Mouse (Mus musculus) cerebellum, adult 11-12 months (tissue): ENCODE measurements at regions not wholly inside any gene's neighbourhood (a gene's known extent, or its start where the extent isn't known, plus 50 kb on each side); places are given as distances from the start of the nearest gene placed in this dataset.
A peak's percentile ranks its signal among the peaks of the same experiment; 100 is the strongest.

Experiments used
- DNase-seq: peaks from one replicate; pipeline ENCODE4 v3.0.0; 2022

- no peak for DNase-seq
Measured at GRCm38 (mm10) chr6:81323690-81324089, 599.8 kb upstream of the Gcfc2 start.

GRCm38 (mm10) chr6:81363969-81364529, 559.4 kb upstream of the Gcfc2 start:
- DNase-seq = no peak

DNA sequence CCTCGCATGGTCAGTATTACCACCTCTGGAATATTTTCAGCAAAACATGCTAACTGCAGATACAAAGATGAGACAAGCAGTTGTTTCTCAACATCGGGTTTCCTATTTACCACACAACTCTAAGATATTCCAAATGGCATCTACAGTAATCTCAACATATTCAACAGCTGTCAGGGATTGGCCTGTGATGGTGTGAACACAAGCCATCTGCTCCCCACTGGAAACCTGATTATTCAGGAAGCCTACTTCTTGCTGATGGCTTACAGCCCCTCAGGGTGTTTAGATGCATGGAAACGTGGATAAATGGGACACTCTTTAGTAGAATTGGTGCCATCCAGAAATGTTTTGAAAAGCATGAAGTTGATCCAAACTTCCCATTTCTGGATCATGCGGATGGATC, 535.0 kb upstream of the Gcfc2 start:
- DNase-seq = no peak

DNA sequence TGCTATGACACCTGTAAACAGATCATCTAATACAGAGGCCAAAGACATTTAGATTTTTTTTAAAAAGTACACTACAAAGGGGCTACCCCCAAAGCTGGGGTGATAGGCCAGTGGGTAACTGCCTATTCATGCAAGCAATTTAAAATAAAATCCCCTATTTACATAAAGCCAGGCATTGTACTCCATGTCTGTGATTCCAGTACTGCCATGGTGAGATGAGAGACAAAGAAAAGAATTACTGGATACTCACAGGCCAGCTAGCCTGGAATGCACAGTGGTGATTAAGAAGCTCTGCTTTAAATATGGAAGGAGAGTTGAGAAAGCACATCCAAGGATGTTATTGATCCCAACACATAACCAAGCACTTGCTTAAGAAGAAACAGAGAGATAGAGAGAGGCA, 520.3 kb upstream of the Gcfc2 start:
- no peak for DNase-seq

GRCm38 (mm10) chr6:81413611-81414010, 509.9 kb upstream of the Gcfc2 start:
- no peak for DNase-seq

DNA sequence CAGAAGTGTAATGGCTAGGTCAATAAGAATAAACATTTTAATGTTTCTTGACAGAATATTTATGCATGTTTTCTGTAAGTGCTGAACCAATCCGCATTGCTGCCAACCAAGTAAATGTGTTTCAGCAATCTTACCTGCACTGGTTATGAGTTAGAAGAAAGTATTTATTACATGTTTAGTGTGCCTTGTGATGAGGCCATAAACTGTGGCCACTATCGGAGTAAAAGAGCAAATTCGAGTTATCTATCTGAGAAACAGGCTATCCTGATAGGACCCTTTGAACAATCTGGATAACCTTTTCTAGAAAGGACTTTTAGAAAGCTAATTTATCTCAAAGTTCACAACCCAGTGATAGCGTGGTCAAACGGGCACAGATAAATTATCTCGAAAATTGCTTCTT, 488.7 kb upstream of the Gcfc2 start:
- DNase-seq = no peak

- DNase-seq = no peak
Measured at GRCm38 (mm10) chr6:81438951-81439722, 484.3 kb upstream of the Gcfc2 start.

DNA sequence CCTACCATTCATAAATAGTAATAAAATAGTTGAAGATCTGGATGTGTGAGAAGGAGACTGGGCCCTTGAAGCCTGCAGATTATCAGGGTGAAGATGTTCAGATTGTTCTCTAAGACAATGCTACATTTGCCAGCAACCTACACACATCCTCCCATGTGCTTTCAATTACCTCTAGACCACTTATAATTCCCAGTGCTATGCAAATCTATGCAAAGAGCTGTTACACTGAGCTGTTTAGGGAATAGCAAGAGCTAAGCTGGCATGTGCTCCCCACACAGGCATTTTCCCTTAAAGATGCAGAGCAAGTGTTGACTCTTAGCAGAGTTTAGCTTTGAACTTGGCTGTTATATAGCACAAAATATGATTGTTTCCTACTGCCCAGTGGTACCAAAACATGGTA, 482.1 kb upstream of the Gcfc2 start:
- no peak for DNase-seq

GRCm38 (mm10) chr6:81446019-81446800, 477.3 kb upstream of the Gcfc2 start:
- DNase-seq = no peak

DNA sequence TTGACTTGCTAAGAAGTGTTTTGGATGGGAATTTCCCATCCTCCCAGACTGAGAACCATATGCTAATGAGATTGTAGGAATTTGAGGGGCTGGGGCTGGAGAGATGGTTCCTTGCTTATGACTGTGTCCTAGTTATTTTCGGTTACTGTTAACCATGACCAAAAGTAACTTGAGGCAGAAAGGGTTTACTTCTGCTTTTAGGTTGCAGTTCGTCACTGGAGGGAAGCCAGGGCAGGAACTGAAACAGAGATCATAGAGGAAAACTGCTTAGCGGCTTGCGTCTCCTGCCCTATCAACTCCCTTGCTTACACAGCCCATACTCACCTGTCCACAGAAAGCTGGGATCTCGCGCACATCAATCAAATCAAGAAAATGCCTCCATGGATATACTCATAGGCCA, 475.8 kb upstream of the Gcfc2 start:
- no peak for DNase-seq

DNA sequence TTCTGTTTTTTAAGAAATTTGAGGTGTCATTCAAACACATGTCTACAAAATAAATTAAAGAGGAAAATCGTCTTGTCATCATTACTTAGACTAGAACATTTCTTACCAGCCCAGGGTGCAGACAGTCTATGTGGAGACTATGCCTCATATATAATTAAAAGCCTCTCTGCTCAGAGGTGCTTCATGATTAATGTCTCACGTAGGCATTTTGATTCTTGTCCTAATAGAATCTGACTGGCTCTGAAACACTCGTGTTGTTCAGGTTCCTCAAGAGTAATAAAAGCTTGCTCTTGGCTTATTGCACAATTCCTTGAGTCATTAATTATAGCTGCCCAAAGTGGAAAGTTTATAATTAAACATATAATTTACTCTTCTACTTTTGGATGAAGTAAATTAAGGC, 475.1 kb upstream of the Gcfc2 start:
- no peak for DNase-seq

DNA sequence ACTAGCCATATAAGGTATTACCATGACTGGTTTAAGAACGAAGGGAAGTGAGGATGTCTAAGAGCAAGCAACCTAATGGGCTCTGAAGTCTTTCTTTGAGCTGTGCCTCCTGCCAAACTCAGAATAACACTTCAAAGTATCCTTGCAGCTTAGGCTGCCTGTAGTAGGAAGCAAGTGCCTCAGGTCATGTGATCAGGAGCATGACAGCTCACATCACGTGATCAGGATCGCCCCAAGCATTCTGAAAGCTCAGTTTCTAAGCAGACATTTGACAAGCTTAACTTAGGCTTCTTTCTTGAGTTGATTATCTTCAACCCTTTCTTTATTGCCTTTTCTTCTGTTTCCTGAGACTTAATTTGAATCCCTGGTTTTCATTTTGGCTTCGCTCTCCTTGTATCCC, 462.4 kb upstream of the Gcfc2 start:
- no peak for DNase-seq

- DNase-seq = no peak
Measured at GRCm38 (mm10) chr6:81464442-81464841, 459.0 kb upstream of the Gcfc2 start.

DNA sequence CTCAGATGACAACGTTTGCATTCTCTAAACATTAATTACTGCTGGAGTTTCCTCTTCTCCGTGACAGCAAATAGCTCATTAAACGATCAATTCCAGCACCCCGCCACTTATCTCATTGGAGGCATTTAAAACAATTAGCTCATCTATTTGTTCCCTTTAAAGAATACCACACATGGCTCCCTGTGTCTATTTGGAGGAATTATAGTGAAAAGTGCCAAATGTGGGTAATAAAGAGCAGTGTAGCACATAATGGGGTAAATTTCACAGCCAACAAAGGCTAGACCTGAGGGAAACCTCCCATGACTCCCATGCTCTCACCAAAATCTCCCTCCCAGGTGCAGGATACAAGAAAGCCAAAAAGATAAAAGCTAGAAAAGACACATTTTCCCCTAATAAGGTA, 456.9 kb upstream of the Gcfc2 start:
- DNase-seq = no peak

- DNase-seq = peak; percentile 85
Measured at GRCm38 (mm10) chr6:81471340-81471955, 452.0 kb upstream of the Gcfc2 start.

DNA sequence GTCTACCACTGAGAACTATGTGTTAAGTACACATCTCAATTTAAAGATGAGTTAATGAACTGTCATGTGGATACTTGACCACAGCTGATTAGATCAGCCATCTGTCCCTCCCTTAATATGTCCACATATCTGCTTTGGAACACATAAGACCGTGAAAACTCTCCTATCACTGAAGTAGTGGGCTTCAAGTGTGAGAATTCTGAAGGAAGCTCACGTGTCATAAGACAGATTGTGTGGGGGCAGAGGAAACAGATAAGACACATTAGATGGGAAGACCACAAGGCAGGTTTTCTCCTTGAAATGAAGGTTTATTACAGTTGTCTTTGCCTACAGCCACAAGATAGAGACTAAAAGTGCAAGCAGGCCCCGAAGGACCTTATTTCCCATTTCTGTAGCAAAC, 451.0 kb upstream of the Gcfc2 start:
- no peak for DNase-seq

DNA sequence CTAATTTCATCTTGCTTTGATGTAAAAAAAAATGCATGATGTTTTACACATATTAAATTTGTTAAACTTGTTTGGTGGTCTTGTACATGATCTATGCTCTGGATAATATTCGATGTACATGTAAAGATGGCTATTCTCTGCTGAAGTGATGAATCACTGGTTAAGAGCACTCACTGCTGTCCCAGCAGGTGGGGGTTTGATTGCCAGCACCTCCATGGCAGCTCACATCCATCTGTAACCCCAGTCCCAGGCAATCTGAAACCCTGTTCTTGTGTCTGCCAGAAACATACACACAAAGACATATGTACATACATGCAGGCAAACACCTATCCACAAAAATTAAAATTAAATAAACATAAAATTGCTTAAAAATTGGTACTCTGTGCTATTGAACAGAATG, 448.7 kb upstream of the Gcfc2 start:
- peak; percentile 29 for DNase-seq

DNA sequence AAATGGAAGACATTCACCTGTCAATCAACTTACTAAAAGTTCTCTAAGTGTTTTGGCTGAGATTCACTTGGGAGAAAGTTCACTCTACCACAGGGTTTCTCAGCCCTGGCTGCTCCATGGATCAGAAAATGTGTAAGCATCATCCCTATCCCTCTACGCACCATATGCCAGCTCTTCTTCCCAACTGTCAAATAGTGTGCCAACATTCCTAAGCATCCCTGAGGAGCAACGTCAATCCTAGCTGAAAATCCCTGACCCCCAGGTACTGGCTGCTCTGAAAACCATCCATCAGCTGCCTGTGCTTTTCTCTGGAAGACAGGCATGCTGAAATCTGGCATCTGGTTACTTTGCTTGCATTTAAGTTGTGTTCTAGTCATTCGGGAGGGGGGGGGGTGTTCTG, 436.5 kb upstream of the Gcfc2 start:
- DNase-seq = peak; percentile 40

GRCm38 (mm10) chr6:81496239-81496638, 427.2 kb upstream of the Gcfc2 start:
- DNase-seq = peak; percentile 36

- DNase-seq = no peak
Measured at GRCm38 (mm10) chr6:81517185-81517584, 406.3 kb upstream of the Gcfc2 start.

DNA sequence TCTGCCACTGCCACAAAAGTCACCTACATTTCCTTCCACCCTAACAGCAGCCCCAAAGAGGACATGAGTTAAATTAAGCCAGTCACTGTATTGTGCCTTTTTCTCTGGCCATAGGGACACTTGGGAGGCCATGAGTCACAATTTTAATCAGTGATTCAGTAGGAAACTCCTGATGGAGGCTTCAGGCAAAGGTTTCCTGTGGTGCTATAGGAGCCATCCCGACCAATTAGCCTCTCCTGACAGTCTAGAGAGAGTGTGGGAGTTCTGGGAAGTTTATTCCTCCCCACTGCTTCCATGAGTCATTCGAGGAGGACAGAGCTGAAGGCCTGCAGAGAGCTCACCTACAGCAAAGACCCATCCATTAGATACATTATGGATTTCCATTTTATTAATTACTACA, 361.2 kb upstream of the Gcfc2 start:
- no peak for DNase-seq

DNA sequence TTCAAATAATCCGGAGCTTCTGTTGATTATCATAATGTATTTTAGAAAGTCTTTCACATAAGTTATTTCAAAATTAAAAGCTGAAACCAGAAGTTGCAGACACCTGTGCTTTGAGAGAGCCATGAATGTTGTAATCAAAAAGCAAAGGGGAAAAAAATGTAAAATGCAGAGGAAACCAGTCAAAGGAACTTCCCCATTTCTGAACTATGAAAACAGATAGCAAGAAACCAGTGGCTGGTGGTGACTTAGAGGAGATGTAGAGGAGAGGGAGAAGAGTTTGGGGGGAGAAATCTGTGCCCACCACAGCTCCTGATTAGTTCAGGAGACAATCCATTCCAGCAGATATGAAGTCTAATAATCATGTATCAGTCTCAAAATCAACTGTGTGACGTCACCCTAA, 360.3 kb upstream of the Gcfc2 start:
- DNase-seq = no peak

DNA sequence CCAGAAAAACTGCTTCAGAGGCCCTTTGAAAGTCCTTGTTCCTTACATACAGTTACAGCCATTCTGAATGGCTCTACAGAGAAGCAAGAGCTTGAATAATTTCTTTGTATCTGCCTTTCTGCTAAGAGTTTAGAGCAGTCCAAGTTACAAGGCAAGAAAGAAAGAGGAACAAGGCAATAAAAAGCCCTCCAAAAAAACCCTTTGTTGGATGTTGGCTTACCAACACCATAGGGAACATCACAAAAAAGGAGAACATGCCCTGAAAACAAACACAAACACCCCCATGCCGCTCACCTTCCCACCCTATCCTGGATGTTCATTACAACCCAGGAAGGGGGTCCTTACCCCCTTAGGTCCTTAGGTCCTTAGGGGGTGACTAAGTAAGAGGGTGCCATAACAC, 359.2 kb upstream of the Gcfc2 start:
- no peak for DNase-seq
